Mouse (Mus musculus) hindbrain, embryonic 14.5 days (tissue): Measurements from ENCODE around the gene Syn2. TPM values are rescaled to one million over a fixed set of nuclear protein-coding genes. Genes with fewer than 3 reads are reported as not detected.

Experiments used
- ATAC-seq: fragments of 200-750 bp; cut with Nextera tagmentation; 2 replicates; pipeline ENCODE4 v1.8.0; 2017; ENCODE audit warnings: moderate number of reproducible peaks, mild to moderate bottlenecking, moderate TSS enrichment, moderate library complexity; ENCODE audit not compliant: low FRiP score
- DNase-seq: peaks from one replicate; pipeline ENCODE4 v3.0.0-alpha.2; 2015; ENCODE audit warnings: low spot score
- H3K27ac ChIP-seq: fragments of 300-500 bp; sonication (generic); 2 replicates; pipeline ENCODE4 v1.5.1; 2014; ENCODE audit warnings: mild to moderate bottlenecking, moderate library complexity
- H3K27me3 ChIP-seq: fragments of 300-500 bp; sonication (generic); 2 replicates; pipeline ENCODE4 v1.6.1; 2014; ENCODE audit warnings: mild to moderate bottlenecking, low read length, mixed read lengths; ENCODE audit not compliant: control insufficient read depth, insufficient read depth
- H3K36me3 ChIP-seq: fragments of 300-500 bp; sonication (generic); replicated peaks from 2 replicates; pipeline ENCODE4 v1.6.1; 2014; ENCODE audit not compliant: control insufficient read depth, insufficient read depth
- H3K4me1 ChIP-seq: fragments of 300-500 bp; sonication (generic); replicated peaks from 2 replicates; pipeline ENCODE4 v1.6.1; 2014; ENCODE audit warnings: antibody characterized with exemption, low read length, mixed read lengths; ENCODE audit not compliant: control insufficient read depth, insufficient read depth
- H3K4me2 ChIP-seq: fragments of 300-500 bp; sonication (generic); replicated peaks from 2 replicates; pipeline ENCODE4 v1.6.1; 2014; ENCODE audit warnings: mild to moderate bottlenecking, moderate library complexity
- H3K4me3 ChIP-seq: fragments of 300-500 bp; sonication (generic); replicated peaks from 2 replicates; pipeline ENCODE4 v1.5.1; 2014; ENCODE audit warnings: mild to moderate bottlenecking, low read length
- H3K9ac ChIP-seq: fragments of 300-500 bp; sonication (generic); 2 replicates; pipeline ENCODE4 v1.6.1; 2014
- H3K9me3 ChIP-seq: fragments of 300-500 bp; sonication (generic); 2 replicates; pipeline ENCODE4 v1.6.1; 2016; ENCODE audit warnings: low read length; ENCODE audit not compliant: control insufficient read depth
- WGBS: fragments of 180-500 bp; shearing (Covaris S2); extraction: QIAGEN DNeasy Blood & Tissue Kit; methylation state at CpG from one replicate; pipeline ENCODE4 v1.1.7; 2014; 5-methylcytosine and 5-hydroxymethylcytosine counted together
- polyA plus RNA-seq: library from polyadenylated mRNA; unstranded; fragments of >200 nt; fragmentation: Nextera tagmentation; extraction: Ambion mirVana; gene quantifications from 2 replicates; pipeline ENCODE4 v1.2.1, GENCODE M21; 2014

Syn2 gene
- 65.1 and 90.7 TPM in 2 replicates for polyA plus RNA-seq

GRCm38 (mm10) chr6:115134501-115135331 lies at the start of gene Syn2:
TSS of gene Syn2 (plus strand) at chr6:115134902.
- Histone ChIP-seq H3K4me1 (0 out of 2 replicates have a peak, but pooled peaks cover 4% of the 10 kb centered on the region), H3K36me3 (no peaks in the 10 kb centered on the region), H3K27me3 (no peaks in the 10 kb centered on the region), H3K4me2 (peak within 1 kb of the TSS; percentile 58), H3K9ac (peak within 1 kb of the TSS; percentile 81), H3K27ac (peak within 1 kb of the TSS; percentile 45; the same call in 1 of the 2 replicates), H3K9me3 (no peaks in the 10 kb centered on the region), H3K4me3 (peak within 1 kb of the TSS; percentile 67)
- ATAC-seq (peak; percentile 96), DNase-seq (peak; percentile 90)
- WGBS: under 1% methylated on average over 63 of the region's 75 CpGs

DNA sequence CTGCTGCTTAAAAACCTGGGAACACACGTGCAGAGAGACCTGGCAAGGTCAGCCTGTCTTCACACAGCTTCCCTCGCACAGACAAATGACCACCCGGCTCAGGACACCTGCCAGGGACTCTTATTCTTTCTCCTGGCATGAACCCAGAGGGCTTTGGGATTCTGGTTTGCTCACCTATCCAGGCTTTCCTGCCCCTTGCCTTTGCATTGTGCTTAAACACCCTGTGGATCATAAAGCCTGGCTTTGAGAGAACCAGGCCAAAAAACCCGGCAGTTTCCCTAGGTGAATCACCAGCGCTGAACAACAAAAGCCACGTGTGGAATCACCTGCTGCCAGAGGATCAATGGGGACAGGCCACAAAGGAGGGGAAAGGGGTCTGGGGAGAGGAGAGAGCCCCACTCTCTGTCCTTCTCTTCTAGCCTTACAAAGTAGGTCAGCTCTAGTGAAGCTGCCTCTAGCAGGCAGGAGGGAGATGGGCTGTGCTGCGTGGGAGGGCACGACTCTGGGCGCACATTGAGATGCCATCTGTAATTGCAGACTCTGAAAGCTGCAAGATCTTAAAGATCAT lies 49.3 kb upstream of the Syn2 start:
- ATAC-seq: no peak
- Histone ChIP-seq H3K4me1 (no peaks in the 10 kb centered on the region), H3K9me3 (no peaks in the 10 kb centered on the region), H3K4me3 (no peak overlapping the region), H3K27me3 (no peaks in the 10 kb centered on the region), H3K4me2 (no peak overlapping the region), H3K36me3 (no peaks in the 10 kb centered on the region), H3K9ac (no peak overlapping the region), H3K27ac (no peak overlapping the region)
- DNase-seq: no peak
- 50% methylated on average over 9 of the region's 9 CpGs for WGBS

DNA sequence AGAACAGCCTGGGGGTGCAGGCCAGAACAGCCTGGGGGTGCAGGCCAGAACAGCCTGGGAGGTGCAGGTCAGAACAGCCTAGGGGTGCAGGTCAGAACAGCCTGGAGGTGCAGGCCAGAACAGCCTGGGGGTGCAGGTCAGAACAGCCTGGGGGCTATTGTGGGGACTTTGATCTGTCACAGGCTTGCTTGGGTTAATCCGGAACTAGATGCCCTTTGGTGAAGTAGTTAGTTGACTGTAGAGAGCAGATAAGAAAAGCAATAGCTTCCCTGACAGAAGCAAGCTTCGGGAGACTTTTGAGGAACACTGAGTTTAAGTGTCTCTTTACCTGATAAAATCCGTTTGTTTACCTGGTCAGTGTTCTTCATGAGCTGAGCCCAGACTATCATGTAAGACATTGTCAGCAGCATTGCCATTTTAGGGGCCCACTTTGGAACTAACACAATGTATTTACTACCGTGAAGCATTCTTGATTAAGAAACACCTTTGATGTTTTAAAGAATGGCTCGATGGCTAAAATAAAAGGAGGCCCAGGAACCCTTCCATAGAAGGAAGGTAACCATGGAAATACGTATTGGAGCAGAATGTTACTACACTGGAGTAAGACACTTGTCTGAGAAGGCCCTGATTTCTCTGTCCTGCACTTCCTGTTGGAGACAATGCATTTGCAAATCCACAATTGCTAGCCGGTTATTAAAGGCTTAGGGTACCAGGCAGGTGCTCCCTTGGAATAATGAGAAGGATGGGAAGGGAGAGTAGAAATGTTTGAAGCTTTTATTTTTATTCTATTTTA lies 46.2 kb upstream of the Syn2 start:
- no peaks in the 10 kb centered on the region for H3K9me3 ChIP-seq
- no peaks in the 10 kb centered on the region for H3K36me3 ChIP-seq
- no peaks in the 10 kb centered on the region for H3K27me3 ChIP-seq
- H3K4me3 ChIP-seq: no peak overlapping the region
- no peak overlapping the region for H3K9ac ChIP-seq
- no peaks in the 10 kb centered on the region for H3K4me1 ChIP-seq
- DNase-seq (no peak), ATAC-seq (no peak)
- no peak overlapping the region for H3K27ac ChIP-seq
- H3K4me2 ChIP-seq: no peak overlapping the region
- 54% methylated on average over 7 of the region's 7 CpGs for WGBS

GRCm38 (mm10) chr6:115091737-115092136 lies 43.0 kb upstream of the Syn2 start:
- no peak overlapping the region for H3K9ac ChIP-seq
- no peaks in the 10 kb centered on the region for H3K27me3 ChIP-seq
- no peaks in the 10 kb centered on the region for H3K36me3 ChIP-seq
- H3K9me3 ChIP-seq: no peaks in the 10 kb centered on the region
- no peak overlapping the region for H3K4me2 ChIP-seq
- H3K4me3 ChIP-seq: no peak overlapping the region
- H3K27ac ChIP-seq: no peak overlapping the region
- no peak for ATAC-seq
- no peak for DNase-seq
- WGBS: 72% methylated on average over 1 of the region's 1 CpGs
- H3K4me1 ChIP-seq: no peaks in the 10 kb centered on the region

DNA sequence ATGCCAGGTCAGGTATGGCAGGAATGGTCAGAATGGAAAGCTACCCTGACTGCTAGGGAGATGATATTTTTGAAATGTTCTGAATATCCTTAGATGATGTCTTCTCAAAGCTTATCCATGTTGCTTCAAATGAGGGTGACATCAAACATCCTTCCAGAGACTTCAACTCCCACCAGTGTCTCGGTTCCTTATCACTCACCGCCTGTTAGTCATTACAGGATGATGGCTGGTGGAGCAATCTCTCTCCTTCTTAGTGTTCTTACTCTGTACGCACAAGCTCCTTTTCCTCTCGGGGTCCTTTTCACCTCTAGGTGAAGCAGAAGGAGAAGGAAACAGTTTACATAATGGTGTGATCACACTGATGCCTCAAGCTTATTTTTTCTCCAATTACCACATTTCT lies 32.2 kb upstream of the Syn2 start:
- 92% methylated on average over 4 of the region's 4 CpGs for WGBS
- Histone ChIP-seq H3K4me1 (no peaks in the 10 kb centered on the region), H3K27ac (no peak overlapping the region), H3K27me3 (no peaks in the 10 kb centered on the region), H3K9ac (no peak overlapping the region), H3K4me2 (no peak overlapping the region), H3K4me3 (no peak overlapping the region), H3K36me3 (no peaks in the 10 kb centered on the region), H3K9me3 (no peaks in the 10 kb centered on the region)
- ATAC-seq (no peak), DNase-seq (no peak)

GRCm38 (mm10) chr6:115111426-115111825 lies 23.3 kb upstream of the Syn2 start:
- 75% methylated on average over 1 of the region's 1 CpGs for WGBS
- no peaks in the 10 kb centered on the region for H3K27me3 ChIP-seq
- ATAC-seq (no peak), DNase-seq (no peak)
- no peak overlapping the region for H3K4me2 ChIP-seq
- no peak overlapping the region for H3K4me3 ChIP-seq
- no peaks in the 10 kb centered on the region for H3K36me3 ChIP-seq
- H3K27ac ChIP-seq: no peak overlapping the region
- no peak overlapping the region for H3K9ac ChIP-seq
- H3K4me1 ChIP-seq: no peaks in the 10 kb centered on the region
- no peaks in the 10 kb centered on the region for H3K9me3 ChIP-seq

DNA sequence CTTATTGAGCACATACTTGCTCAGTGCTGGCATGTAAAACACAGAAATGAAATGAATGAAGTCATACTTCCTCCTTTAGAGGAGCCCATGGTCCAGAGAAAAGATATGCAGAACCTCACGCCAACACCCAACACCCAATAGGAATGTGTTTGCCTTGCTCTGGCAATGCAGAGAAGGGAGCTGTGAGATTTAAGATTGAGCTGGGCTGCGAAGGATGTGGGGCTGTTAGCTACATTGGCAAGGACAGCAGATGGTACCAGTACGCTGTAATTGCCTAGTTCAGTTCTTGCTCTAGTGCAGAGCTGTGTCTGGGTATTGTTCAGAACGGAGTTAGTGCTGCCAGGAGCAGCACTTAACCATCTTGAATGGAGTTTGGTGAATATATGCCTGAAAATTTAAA lies 12.5 kb upstream of the Syn2 start:
- Histone ChIP-seq H3K9me3 (no peaks in the 10 kb centered on the region), H3K9ac (no peak overlapping the region), H3K36me3 (no peaks in the 10 kb centered on the region), H3K4me1 (peaks cover 31% of the 10 kb centered on the region), H3K4me2 (no peak overlapping the region), H3K4me3 (no peak overlapping the region), H3K27me3 (no peaks in the 10 kb centered on the region), H3K27ac (peak overlapping the region; percentile 80)
- WGBS: 69% methylated on average over 4 of the region's 4 CpGs
- DNase-seq (no peak), ATAC-seq (no peak)

DNA sequence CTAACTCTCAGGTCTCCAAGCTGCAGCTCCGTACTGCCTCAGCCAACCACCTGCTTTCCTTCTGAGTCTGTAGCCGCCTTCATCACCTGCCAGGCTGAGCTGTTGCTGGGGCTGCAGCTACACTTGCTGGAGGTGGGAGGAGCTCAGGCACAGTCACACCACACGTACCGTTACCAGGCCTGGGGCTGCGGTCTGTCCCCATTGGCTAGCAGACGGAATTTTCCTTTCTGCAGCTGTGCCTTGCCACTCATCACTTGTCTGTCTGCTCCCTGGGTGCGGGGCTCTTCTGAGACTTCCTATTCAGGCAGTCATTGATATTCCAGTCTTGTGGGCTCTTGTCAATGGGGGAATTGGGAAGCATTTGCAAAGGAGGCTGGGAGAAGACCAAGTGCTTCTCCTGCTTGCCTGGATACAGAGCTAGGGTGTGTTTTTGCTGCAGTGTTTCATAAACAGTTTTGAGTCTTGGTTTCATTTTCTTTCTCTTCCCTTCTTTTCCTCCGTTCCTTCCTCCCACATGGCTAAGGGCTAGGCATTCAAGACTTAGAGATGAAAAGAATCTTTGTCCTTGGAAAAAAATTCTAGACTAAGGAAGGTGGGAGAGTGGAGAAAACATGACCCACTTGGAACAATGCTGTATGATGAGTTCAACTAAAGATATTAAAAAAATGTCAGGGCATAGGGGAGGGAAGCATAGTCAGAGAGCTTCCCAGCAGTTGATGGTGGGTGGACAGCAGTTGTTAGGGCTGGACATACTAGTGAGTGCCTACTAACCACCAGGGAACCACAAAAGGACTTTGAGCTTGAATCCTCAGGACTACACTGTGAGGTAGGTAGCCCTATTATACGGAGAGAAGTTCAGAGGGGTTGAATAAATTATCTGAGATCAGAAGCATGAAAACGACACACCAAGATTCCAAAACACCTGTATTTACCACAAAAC lies 11.2 kb upstream of the Syn2 start:
- peak overlapping the region; percentile 11 for H3K4me2 ChIP-seq
- peak; percentile 90 for ATAC-seq

More for the DNA sequence above, 11.2 kb upstream of the Syn2 start:
- 10% methylated on average over 10 of the region's 10 CpGs for WGBS
- H3K4me1 ChIP-seq: peaks cover 37% of the 10 kb centered on the region
- H3K4me3 ChIP-seq: no peak overlapping the region
- DNase-seq: peak; percentile 66
- H3K27ac ChIP-seq: peak overlapping the region; percentile 80
- no peaks in the 10 kb centered on the region for H3K27me3 ChIP-seq
- no peaks in the 10 kb centered on the region for H3K9me3 ChIP-seq
- H3K36me3 ChIP-seq: no peaks in the 10 kb centered on the region
- no peak overlapping the region for H3K9ac ChIP-seq
